Mouse (Mus musculus): ENCODE data around the gene Pacs2.

- TF ChIP-seq CTCF (IDR thresholded peaks at IDR 0.05; ENCODE audit: extremely low read depth, insufficient read length, insufficient replicate concordance, low read depth, low read length) (no peak), POLR2A (IDR thresholded peaks at IDR 0.05; ENCODE audit: low read depth, low read length) (no peak)
These were observed 36.4 kb downstream of the Pacs2 start for GRCm38 (mm10) chr12:113050671-113051070.
